Mouse (Mus musculus): ENCODE measurements around the gene Shroom3. TPM values are rescaled to one million over a fixed set of nuclear protein-coding genes. Genes with fewer than 3 reads are reported as not detected.

Shroom3 gene
- total and polyA plus RNA-seq, 3 experiments = not detected

DNA sequence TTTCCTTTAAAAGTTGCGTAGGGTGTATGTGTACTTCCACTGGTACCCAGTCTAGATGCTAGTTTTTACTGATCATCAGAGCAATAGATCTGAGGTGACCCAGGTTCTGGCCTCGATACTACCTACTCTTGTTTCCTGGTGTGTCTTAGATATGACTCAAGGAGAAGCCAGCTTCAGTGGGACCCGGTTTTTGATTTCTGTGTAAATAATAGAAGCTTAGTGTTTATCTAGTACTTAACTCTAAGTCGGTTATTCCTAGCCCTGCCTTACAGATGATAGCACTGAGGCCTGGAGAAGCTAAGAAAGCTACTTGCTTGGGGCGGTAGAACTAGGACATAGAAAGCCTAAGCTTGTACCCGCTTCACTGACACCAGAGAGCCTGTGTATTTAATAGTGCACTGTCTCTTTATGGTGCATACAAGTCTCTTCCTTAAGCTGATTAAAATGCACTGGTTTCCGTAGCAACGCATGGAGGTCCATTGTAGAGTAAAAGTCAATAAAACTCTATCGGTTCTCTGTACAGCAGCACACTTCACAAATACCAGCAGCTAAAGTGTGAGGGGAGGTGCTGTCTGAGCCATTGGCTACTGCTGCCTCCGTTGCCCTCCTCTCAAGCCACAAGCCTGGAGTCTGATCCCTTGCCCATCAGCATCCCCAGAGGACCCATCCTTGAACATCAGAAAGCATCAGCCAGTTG lies 178.3 kb downstream of the Shroom3 start:
- no peaks in the 10 kb centered on the region for H3K36me3 ChIP-seq (ENCODE audit: control insufficient read depth in 1 of 2, insufficient read depth in 2 of 2, low read length in 2 of 2)
- no peak overlapping the region for H3K4me3 ChIP-seq (ENCODE audit: control insufficient read depth in 1 of 2, insufficient read depth in 1 of 2, low read depth in 2 of 2, low read length in 2 of 2)
- no peak overlapping the region for H3K9ac ChIP-seq (ENCODE audit: control insufficient read depth, low read depth, low read length, poor library complexity, severe bottlenecking)
- no peaks in the 10 kb centered on the region for H3K4me1 ChIP-seq (ENCODE audit: control insufficient read depth in 1 of 2, insufficient read depth in 2 of 2, low read length in 2 of 2)
- H3K79me2 ChIP-seq (ENCODE audit: control insufficient read depth, insufficient read depth, low read length, poor library complexity) = no peaks in the 10 kb centered on the region
- no peaks in the 10 kb centered on the region for H3K27me3 ChIP-seq (ENCODE audit: control insufficient read depth in 1 of 2, insufficient read depth in 2 of 2, low read length in 2 of 2)
- DNase-seq (ENCODE audit: low read depth, low spot score) = no peak
- no peaks in the 10 kb centered on the region for H3K9me3 ChIP-seq (replicated peaks; ENCODE audit: insufficient read depth, low read length)
- no peak overlapping the region for H3K27ac ChIP-seq (ENCODE audit: control insufficient read depth, low read depth, low read length)
- TF ChIP-seq SMC3 (IDR thresholded peaks at IDR 0.05; ENCODE audit: low read depth, low read length) (no peak), POLR2AphosphoS2 (IDR thresholded peaks at IDR 0.05; ENCODE audit: low read length) (no peak), MYB (IDR thresholded peaks at IDR 0.05; ENCODE audit: low read depth, low read length) (no peak), SIN3A (IDR thresholded peaks at IDR 0.05; ENCODE audit: low read length) (no peak), TAL1 (IDR thresholded peaks at IDR 0.05; ENCODE audit: low read length) (no peak), RCOR1 (IDR thresholded peaks at IDR 0.05; ENCODE audit: low read depth, low read length) (no peak), CTCF (IDR thresholded peaks at IDR 0.05 in 2 of 3, conservative IDR thresholded peaks at IDR 0.05 in 1 of 3; ENCODE audit: control insufficient read depth in 1 of 3, insufficient read depth in 1 of 3, low read depth in 2 of 3, low read length in 3 of 3, poor library complexity in 1 of 3, severe bottlenecking in 1 of 3) (no peak)

DNA sequence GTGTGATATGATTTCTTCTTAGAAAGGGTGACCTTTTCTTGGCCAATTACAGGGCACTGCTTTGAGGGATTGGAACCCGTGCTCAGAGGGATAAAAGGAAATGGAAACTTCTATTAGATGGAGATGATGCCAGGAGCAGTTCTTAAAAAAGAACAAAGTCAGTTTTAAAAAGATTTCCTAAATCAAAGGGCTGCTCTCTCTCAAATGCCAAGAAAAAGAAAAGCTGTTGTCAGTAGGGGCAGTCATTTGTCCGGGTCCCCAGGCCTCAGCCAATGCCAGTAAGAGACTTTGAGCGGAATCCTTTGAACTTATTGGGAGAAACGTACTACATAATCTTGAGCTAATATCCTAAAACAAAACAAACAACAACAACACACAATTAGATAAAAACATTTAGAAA lies 181.9 kb downstream of the Shroom3 start:
- Histone ChIP-seq H3K9ac (ENCODE audit: control insufficient read depth, low read depth, low read length, poor library complexity, severe bottlenecking) (no peak overlapping the region), H3K4me1 (ENCODE audit: control insufficient read depth in 1 of 2, insufficient read depth in 2 of 2, low read length in 2 of 2) (no peaks in the 10 kb centered on the region), H3K27me3 (ENCODE audit: control insufficient read depth in 1 of 2, insufficient read depth in 2 of 2, low read length in 2 of 2) (no peaks in the 10 kb centered on the region), H3K4me3 (ENCODE audit: control insufficient read depth in 1 of 2, insufficient read depth in 1 of 2, low read depth in 2 of 2, low read length in 2 of 2) (no peak overlapping the region), H3K36me3 (ENCODE audit: control insufficient read depth in 1 of 2, insufficient read depth in 2 of 2, low read length in 2 of 2) (no peaks in the 10 kb centered on the region), H3K27ac (ENCODE audit: control insufficient read depth, low read depth, low read length) (no peak overlapping the region), H3K9me3 (replicated peaks; ENCODE audit: insufficient read depth, low read length) (no peaks in the 10 kb centered on the region), H3K79me2 (ENCODE audit: control insufficient read depth, insufficient read depth, low read length, poor library complexity) (no peaks in the 10 kb centered on the region)
- TF ChIP-seq MAZ (IDR thresholded peaks at IDR 0.05; ENCODE audit: low read depth, low read length) = no peak
- no peak for TF ChIP-seq CTCF (IDR thresholded peaks at IDR 0.05 in 2 of 3, conservative IDR thresholded peaks at IDR 0.05 in 1 of 3; ENCODE audit: control insufficient read depth in 1 of 3, insufficient read depth in 1 of 3, low read depth in 2 of 3, low read length in 3 of 3, poor library complexity in 1 of 3, severe bottlenecking in 1 of 3)
- no peak for TF ChIP-seq CHD2 (IDR thresholded peaks at IDR 0.05; ENCODE audit: low read length)
- no peak for TF ChIP-seq MEF2A (IDR thresholded peaks at IDR 0.05; ENCODE audit: extremely low read depth, insufficient replicate concordance, low read depth, low read length, poor library complexity, severe bottlenecking)
- TF ChIP-seq USF2 (IDR thresholded peaks at IDR 0.05; ENCODE audit: borderline replicate concordance in 1 of 2, insufficient read depth in 1 of 2, low read depth in 1 of 2, low read length in 2 of 2) = no peak
- TF ChIP-seq MYB (IDR thresholded peaks at IDR 0.05; ENCODE audit: low read depth, low read length) = no peak
- TF ChIP-seq POLR2AphosphoS5 (IDR thresholded peaks at IDR 0.05; ENCODE audit: borderline replicate concordance, low read depth, low read length) = no peak
- no peak for TF ChIP-seq TBP (IDR thresholded peaks at IDR 0.05; ENCODE audit: low read depth, low read length)
- TF ChIP-seq JUND (IDR thresholded peaks at IDR 0.05; ENCODE audit: low read depth, low read length) = no peak
- TF ChIP-seq ETS1 (IDR thresholded peaks at IDR 0.05; ENCODE audit: low read depth, low read length) = no peak
- no peak for TF ChIP-seq ZNF384 (IDR thresholded peaks at IDR 0.05; ENCODE audit: low read depth, low read length)
- TF ChIP-seq ZC3H11A (IDR thresholded peaks at IDR 0.05; ENCODE audit: low read depth, low read length) = no peak
- no peak for TF ChIP-seq RAD21 (IDR thresholded peaks at IDR 0.05; ENCODE audit: low read depth, low read length)
- no peak for TF ChIP-seq SIN3A (IDR thresholded peaks at IDR 0.05; ENCODE audit: low read length)
- no peak for TF ChIP-seq ZKSCAN1 (IDR thresholded peaks at IDR 0.05; ENCODE audit: low read depth, low read length)
- no peak for TF ChIP-seq TCF12 (IDR thresholded peaks at IDR 0.05; ENCODE audit: low read depth, low read length)
- TF ChIP-seq TAL1 (IDR thresholded peaks at IDR 0.05; ENCODE audit: low read length) = no peak
- no peak for DNase-seq (ENCODE audit: low read depth, low spot score)
